Mouse (Mus musculus): ENCODE measurements around the gene Plxna4.

Plxna4 gene

GRCm38 (mm10) chr6:32464637-32465036, 123.4 kb downstream of the Plxna4 start:
- TF ChIP-seq GATA4 (IDR thresholded peaks at IDR 0.05; ENCODE audit: insufficient replicate concordance, low read length): no peak

- TF ChIP-seq GATA4 (IDR thresholded peaks at IDR 0.05; ENCODE audit: insufficient replicate concordance, low read length): no peak
Measured at GRCm38 (mm10) chr6:32464046-32464445, 123.9 kb downstream of the Plxna4 start.

- peak; percentile 44; the same call in 1 of the 2 replicates for TF ChIP-seq GATA4 (IDR thresholded peaks at IDR 0.05; ENCODE audit: insufficient replicate concordance, low read length)
Measured at GRCm38 (mm10) chr6:32460400-32460799, 127.6 kb downstream of the Plxna4 start.

- no peak for TF ChIP-seq GATA4 (IDR thresholded peaks at IDR 0.05; ENCODE audit: insufficient replicate concordance, low read length)
Measured at GRCm38 (mm10) chr6:32456641-32457040, 131.4 kb downstream of the Plxna4 start.

GRCm38 (mm10) chr6:32451851-32452250, 136.1 kb downstream of the Plxna4 start:
- no peak for TF ChIP-seq GATA4 (IDR thresholded peaks at IDR 0.05; ENCODE audit: insufficient replicate concordance, low read length)

GRCm38 (mm10) chr6:32449237-32449963, 138.6 kb downstream of the Plxna4 start:
- no peak for TF ChIP-seq GATA4 (IDR thresholded peaks at IDR 0.05; ENCODE audit: insufficient replicate concordance, low read length)

- no peak for TF ChIP-seq GATA4 (IDR thresholded peaks at IDR 0.05; ENCODE audit: insufficient replicate concordance, low read length)
Measured at GRCm38 (mm10) chr6:32448787-32449186, 139.2 kb downstream of the Plxna4 start.

- TF ChIP-seq GATA4 (IDR thresholded peaks at IDR 0.05; ENCODE audit: insufficient replicate concordance, low read length): no peak
Measured at GRCm38 (mm10) chr6:32446276-32446675, 141.7 kb downstream of the Plxna4 start.

- no peak for TF ChIP-seq GATA4 (IDR thresholded peaks at IDR 0.05; ENCODE audit: insufficient replicate concordance, low read length)
Measured at GRCm38 (mm10) chr6:32445246-32445645, 142.7 kb downstream of the Plxna4 start.

- TF ChIP-seq GATA4 (IDR thresholded peaks at IDR 0.05; ENCODE audit: insufficient replicate concordance, low read length): no peak
Measured at GRCm38 (mm10) chr6:32444393-32444792, 143.6 kb downstream of the Plxna4 start.

- TF ChIP-seq GATA4 (IDR thresholded peaks at IDR 0.05; ENCODE audit: insufficient replicate concordance, low read length): no peak
Measured at GRCm38 (mm10) chr6:32443679-32444078, 144.3 kb downstream of the Plxna4 start.

- TF ChIP-seq GATA4 (IDR thresholded peaks at IDR 0.05; ENCODE audit: insufficient replicate concordance, low read length): no peak
Measured at GRCm38 (mm10) chr6:32439434-32439833, 148.6 kb downstream of the Plxna4 start.

- TF ChIP-seq GATA4 (IDR thresholded peaks at IDR 0.05; ENCODE audit: insufficient replicate concordance, low read length): no peak
Measured at GRCm38 (mm10) chr6:32437219-32437618, 150.8 kb downstream of the Plxna4 start.

- no peak for TF ChIP-seq GATA4 (IDR thresholded peaks at IDR 0.05; ENCODE audit: insufficient replicate concordance, low read length)
Measured at GRCm38 (mm10) chr6:32423124-32423523, 164.9 kb downstream of the Plxna4 start.

GRCm38 (mm10) chr6:32420610-32421009, 167.4 kb downstream of the Plxna4 start:
- no peak for TF ChIP-seq GATA4 (IDR thresholded peaks at IDR 0.05; ENCODE audit: insufficient replicate concordance, low read length)

GRCm38 (mm10) chr6:32417351-32417750, 170.6 kb downstream of the Plxna4 start:
- no peak for TF ChIP-seq GATA4 (IDR thresholded peaks at IDR 0.05; ENCODE audit: insufficient replicate concordance, low read length)

- TF ChIP-seq GATA4 (IDR thresholded peaks at IDR 0.05; ENCODE audit: insufficient replicate concordance, low read length): no peak
Measured at GRCm38 (mm10) chr6:32411325-32411724, 176.7 kb downstream of the Plxna4 start.
